Mouse (Mus musculus): ENCODE data around the gene Hsf4. TPM values are rescaled to one million over a fixed set of nuclear protein-coding genes. Genes with fewer than 3 reads are reported as not detected.
A peak's percentile ranks its signal among the peaks of the same experiment; 100 is the strongest.

Hsf4 gene
- total and polyA plus RNA-seq, 3 experiments: 2.7 to 4.3 (median 3.9) TPM

DNA sequence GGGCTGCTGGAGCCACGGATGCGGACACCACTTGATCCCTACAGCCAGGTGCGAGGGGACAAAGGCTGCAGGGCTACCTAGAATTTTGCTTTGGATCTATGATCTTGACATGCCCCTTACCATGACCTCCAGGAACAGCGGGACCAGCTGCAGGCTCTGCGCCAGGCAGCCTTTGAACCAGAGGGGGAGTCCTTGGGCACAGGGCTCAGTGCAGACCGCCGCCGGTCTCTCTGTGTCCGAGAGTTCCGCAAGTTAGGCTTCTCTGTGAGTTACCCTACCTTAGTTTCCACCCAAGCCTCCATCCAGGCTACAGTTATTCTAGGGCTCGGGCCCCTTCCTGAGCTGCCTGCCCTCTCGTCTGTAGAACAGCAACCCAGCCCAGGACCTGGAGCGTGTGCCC is 38.1 kb downstream of the Hsf4 start:
- Histone ChIP-seq H3K27me3 (ENCODE audit: control insufficient read depth, insufficient read depth, low read length) (no peaks in the 10 kb centered on the region), H3K9ac (ENCODE audit: low read depth, low read length) (no peak overlapping the region), H3K79me2 (replicated peaks; ENCODE audit: control insufficient read depth, insufficient read depth, low read length) (no peaks in the 10 kb centered on the region), H3K36me3 (ENCODE audit: control insufficient read depth, insufficient read depth, low read length) (no peaks in the 10 kb centered on the region), H3K4me1 (ENCODE audit: control insufficient read depth, insufficient read depth, low read length) (peaks cover 2% of the 10 kb centered on the region), H3K27ac (no peak overlapping the region), H3K4me3 (no peak overlapping the region)
- WGBS: 94% methylated on average over 13 of the region's 13 CpGs
- intact Hi-C loops (cut with DNase I): no loop called here
- TF ChIP-seq CTCF (IDR thresholded peaks at IDR 0.05) (no peak), POLR2A (IDR thresholded peaks at IDR 0.05; ENCODE audit: insufficient read depth, low read depth, low read length) (no peak), EP300 (IDR thresholded peaks at IDR 0.05; ENCODE audit: insufficient read depth, low read depth, low read length) (no peak)
- peak in 1 of 2 experiments; percentile 18 for DNase-seq

DNA sequence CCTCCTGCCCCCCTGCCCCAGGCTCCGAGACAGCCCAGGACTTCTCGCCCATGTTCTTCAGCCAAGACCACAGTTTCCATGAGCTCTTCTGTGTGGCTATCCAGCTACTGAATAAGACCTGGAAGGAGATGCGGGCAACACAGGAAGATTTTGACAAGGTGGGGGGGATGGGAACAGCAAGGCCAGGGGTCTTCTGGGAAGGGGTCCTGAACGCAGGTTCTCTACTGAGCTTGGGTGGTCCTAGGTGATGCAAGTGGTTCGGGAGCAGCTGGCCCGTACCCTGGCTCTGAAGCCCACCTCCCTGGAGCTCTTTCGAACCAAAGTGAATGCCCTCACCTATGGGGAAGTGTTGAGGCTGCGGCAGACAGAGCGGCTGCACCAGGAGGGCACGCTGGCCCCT is 38.8 kb downstream of the Hsf4 start:
- no peaks in the 10 kb centered on the region for H3K79me2 ChIP-seq (replicated peaks; ENCODE audit: control insufficient read depth, insufficient read depth, low read length)
- H3K9ac ChIP-seq (ENCODE audit: low read depth, low read length): no peak overlapping the region
- peaks cover 2% of the 10 kb centered on the region for H3K4me1 ChIP-seq (ENCODE audit: control insufficient read depth, insufficient read depth, low read length)
- H3K27ac ChIP-seq: no peak overlapping the region
- H3K36me3 ChIP-seq (ENCODE audit: control insufficient read depth, insufficient read depth, low read length): no peaks in the 10 kb centered on the region
- H3K4me3 ChIP-seq: no peak overlapping the region
- TF ChIP-seq EP300 (IDR thresholded peaks at IDR 0.05; ENCODE audit: insufficient read depth, low read depth, low read length) (no peak), CTCF (IDR thresholded peaks at IDR 0.05) (no peak)
- WGBS: 95% methylated on average over 10 of the region's 10 CpGs
- DNase-seq: no peak
- intact Hi-C loops (cut with DNase I): no loop called here
- H3K27me3 ChIP-seq (ENCODE audit: control insufficient read depth, insufficient read depth, low read length): no peaks in the 10 kb centered on the region

DNA sequence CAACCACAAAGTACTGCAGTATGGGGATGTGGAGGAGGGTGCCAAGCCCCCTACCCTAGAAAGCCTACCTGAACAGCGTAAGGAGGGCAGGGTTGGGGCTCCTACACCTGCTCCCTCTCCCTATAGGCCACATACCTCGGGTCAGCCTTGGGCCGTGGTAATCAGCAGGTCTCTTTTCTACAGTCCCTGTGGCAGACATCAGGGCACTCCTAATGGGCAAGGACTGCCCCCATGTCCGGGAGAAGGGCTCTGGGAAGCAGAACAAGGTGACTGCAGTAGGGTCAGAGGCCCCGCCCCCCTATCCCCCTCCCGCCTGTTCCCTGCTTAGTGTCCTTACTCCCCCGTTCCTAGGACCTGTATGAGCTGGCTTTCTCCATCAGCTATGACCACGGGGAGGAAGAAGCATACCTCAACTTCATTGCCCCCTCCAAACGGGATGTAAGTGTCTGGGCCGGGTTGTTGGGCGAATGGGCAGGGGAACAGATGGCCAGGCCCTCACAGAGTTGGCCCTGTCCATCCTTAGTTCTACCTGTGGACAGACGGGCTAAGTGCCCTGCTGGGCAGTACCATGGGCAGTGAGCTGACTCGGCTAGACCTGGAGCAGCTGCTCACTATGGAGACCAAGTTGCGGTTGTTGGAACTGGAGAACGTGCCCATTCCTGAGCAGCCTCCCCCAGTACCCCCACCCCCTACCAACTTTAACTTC is 39.7 kb downstream of the Hsf4 start:
- no peak overlapping the region for H3K4me3 ChIP-seq
- peaks cover 2% of the 10 kb centered on the region for H3K4me1 ChIP-seq (ENCODE audit: control insufficient read depth, insufficient read depth, low read length)
- no peaks in the 10 kb centered on the region for H3K27me3 ChIP-seq (ENCODE audit: control insufficient read depth, insufficient read depth, low read length)
- 85% methylated on average over 15 of the region's 15 CpGs for WGBS
- intact Hi-C loops (cut with DNase I): no loop called here
- no peak overlapping the region for H3K27ac ChIP-seq
- no peaks in the 10 kb centered on the region for H3K79me2 ChIP-seq (replicated peaks; ENCODE audit: control insufficient read depth, insufficient read depth, low read length)
- H3K36me3 ChIP-seq (ENCODE audit: control insufficient read depth, insufficient read depth, low read length): no peaks in the 10 kb centered on the region
- no peak for DNase-seq
- H3K9ac ChIP-seq (ENCODE audit: low read depth, low read length): no peak overlapping the region
- TF ChIP-seq EP300 (IDR thresholded peaks at IDR 0.05; ENCODE audit: insufficient read depth, low read depth, low read length) (no peak), CTCF (IDR thresholded peaks at IDR 0.05) (no peak), POLR2A (IDR thresholded peaks at IDR 0.05; ENCODE audit: insufficient read depth, low read depth, low read length) (no peak)

DNA sequence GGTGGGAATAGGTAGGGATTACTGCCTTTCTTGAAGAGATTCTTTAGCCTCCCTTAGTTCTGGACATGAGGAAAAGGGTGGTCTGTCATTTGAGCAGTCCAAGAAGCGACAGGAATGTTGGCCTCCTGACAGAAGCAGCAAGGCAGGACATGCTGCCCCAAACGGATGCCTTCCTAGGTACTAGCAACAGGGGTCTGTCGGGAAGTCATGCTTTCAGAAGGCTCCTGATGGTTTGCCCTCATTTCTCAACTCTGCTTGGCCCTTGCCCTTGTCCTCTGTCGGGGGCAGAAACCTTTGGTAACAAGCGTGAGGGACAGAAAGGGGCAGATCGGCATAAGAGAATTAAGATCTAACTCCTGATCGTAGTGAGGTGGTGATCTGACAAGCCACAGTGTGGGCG is 40.5 kb downstream of the Hsf4 start:
- Histone ChIP-seq H3K4me3 (no peak overlapping the region), H3K9ac (ENCODE audit: low read depth, low read length) (no peak overlapping the region), H3K79me2 (replicated peaks; ENCODE audit: control insufficient read depth, insufficient read depth, low read length) (no peaks in the 10 kb centered on the region), H3K4me1 (ENCODE audit: control insufficient read depth, insufficient read depth, low read length) (no peaks in the 10 kb centered on the region; the same call in none of the 2 replicates), H3K27ac (no peak overlapping the region), H3K27me3 (ENCODE audit: control insufficient read depth, insufficient read depth, low read length) (no peaks in the 10 kb centered on the region), H3K36me3 (ENCODE audit: control insufficient read depth, insufficient read depth, low read length) (no peaks in the 10 kb centered on the region)
- DNase-seq: no peak
- intact Hi-C loops (cut with DNase I): no loop called here
- 83% methylated on average over 8 of the region's 8 CpGs for WGBS
- no peak for TF ChIP-seq POLR2A (IDR thresholded peaks at IDR 0.05; ENCODE audit: insufficient read depth, low read depth, low read length)
- TF ChIP-seq EP300 (IDR thresholded peaks at IDR 0.05; ENCODE audit: insufficient read depth, low read depth, low read length): no peak
- no peak for TF ChIP-seq CTCF (IDR thresholded peaks at IDR 0.05)

DNA sequence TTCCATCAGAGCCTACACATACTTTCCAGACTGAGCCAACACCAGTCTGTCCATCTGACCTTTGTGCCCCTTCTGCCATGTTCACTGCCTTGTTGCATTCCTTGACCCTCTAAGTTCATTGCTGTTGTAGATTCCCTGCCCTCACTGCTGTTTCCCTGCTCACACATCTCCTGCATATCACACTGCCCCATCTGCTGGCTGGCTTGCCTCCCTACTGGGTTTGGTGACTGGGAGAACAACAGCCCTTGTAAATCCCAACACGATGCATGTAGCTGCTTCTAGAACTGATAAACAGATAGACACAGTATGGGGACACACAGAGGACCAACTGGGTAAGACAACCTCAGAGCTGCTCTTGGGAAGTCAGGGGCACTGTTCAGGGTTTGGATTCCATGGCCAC is 42.1 kb downstream of the Hsf4 start:
- no peak for DNase-seq
- no peaks in the 10 kb centered on the region for H3K36me3 ChIP-seq (ENCODE audit: control insufficient read depth, insufficient read depth, low read length)
- intact Hi-C loops (cut with DNase I): no loop called here
- H3K4me1 ChIP-seq (ENCODE audit: control insufficient read depth, insufficient read depth, low read length): no peaks in the 10 kb centered on the region; the same call in 1 of the 2 replicates
- no peak overlapping the region for H3K4me3 ChIP-seq
- H3K9ac ChIP-seq (ENCODE audit: low read depth, low read length): no peak overlapping the region
- no peaks in the 10 kb centered on the region for H3K79me2 ChIP-seq (replicated peaks; ENCODE audit: control insufficient read depth, insufficient read depth, low read length)
- 69% methylated on average over 1 of the region's 1 CpGs for WGBS
- H3K27ac ChIP-seq: no peak overlapping the region
- no peaks in the 10 kb centered on the region for H3K27me3 ChIP-seq (ENCODE audit: control insufficient read depth, insufficient read depth, low read length)
- TF ChIP-seq POLR2A (IDR thresholded peaks at IDR 0.05; ENCODE audit: insufficient read depth, low read depth, low read length) (no peak), CTCF (IDR thresholded peaks at IDR 0.05) (no peak)

DNA sequence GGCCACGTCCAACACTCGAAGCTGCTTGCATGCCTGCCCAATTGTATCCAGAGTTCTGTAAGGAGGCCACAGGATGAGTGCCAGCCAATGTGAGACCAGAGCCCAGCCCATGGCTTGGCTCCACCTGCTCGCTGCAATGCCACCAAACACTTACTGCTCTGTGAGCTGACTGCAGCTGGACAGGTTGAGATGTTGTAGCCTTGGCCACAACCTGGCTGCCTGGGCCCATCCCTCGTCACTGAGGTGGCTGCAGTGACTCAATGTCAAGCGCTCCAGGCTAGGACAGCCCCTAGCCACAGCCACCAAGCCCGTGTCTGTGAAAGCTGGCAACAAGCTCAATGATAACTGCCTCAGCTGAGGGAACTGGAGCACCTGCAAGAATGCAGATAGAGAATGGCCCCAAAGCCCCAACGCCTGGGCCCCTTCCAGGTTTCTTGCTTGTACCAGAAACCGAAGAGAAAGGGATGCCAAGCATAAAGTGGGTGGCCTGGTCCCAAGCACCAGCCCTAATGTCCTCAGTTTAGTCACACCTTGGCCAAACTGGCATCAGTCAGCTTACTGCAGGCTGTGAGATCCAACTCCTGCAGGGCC is 43.4 kb downstream of the Hsf4 start:
- no peak overlapping the region for H3K27ac ChIP-seq
- no peak overlapping the region for H3K9ac ChIP-seq (ENCODE audit: low read depth, low read length)
- peak; percentile 25 to 58 for DNase-seq
- intact Hi-C loops (cut with DNase I): no loop called here
- 73% methylated on average over 8 of the region's 8 CpGs for WGBS
- no peak for TF ChIP-seq POLR2A (IDR thresholded peaks at IDR 0.05; ENCODE audit: insufficient read depth, low read depth, low read length)
- TF ChIP-seq EP300 (IDR thresholded peaks at IDR 0.05; ENCODE audit: insufficient read depth, low read depth, low read length): 0 out of 2 replicates have a peak, but pooled peaks have one; percentile 6
- no peaks in the 10 kb centered on the region for H3K79me2 ChIP-seq (replicated peaks; ENCODE audit: control insufficient read depth, insufficient read depth, low read length)
- no peaks in the 10 kb centered on the region for H3K27me3 ChIP-seq (ENCODE audit: control insufficient read depth, insufficient read depth, low read length)
- H3K4me3 ChIP-seq: no peak overlapping the region
- peaks cover 1% of the 10 kb centered on the region; the same call in 1 of the 2 replicates for H3K4me1 ChIP-seq (ENCODE audit: control insufficient read depth, insufficient read depth, low read length)
- no peaks in the 10 kb centered on the region for H3K36me3 ChIP-seq (ENCODE audit: control insufficient read depth, insufficient read depth, low read length)
